Mouse (Mus musculus) effector memory CD4-positive, alpha-beta T cell, adult 5 months (primary cell): ENCODE results near the gene Slc22a6. TPM values are rescaled to one million over a fixed set of nuclear protein-coding genes. Genes with fewer than 3 reads are reported as not detected.

Experiments
- polyA plus RNA-seq: library from polyadenylated mRNA; unstranded; fragments of 100-300 nt; shearing (Covaris generic); gene quantifications from one replicate; pipeline ENCODE4 v1.2.1, GENCODE M21; 2017

The Slc22a6 gene
- polyA plus RNA-seq: not detected

GRCm38 (mm10) chr19:8617904-8618303, at the start of gene Slc22a6:
TSS of gene Slc22a6 (plus strand) at chr19:8618039.

GRCm38 (mm10) chr19:8590954-8591353, 26.9 kb upstream of the Slc22a6 start, which contains the start of gene Slc22a8:
TSS of gene Slc22a8 (plus strand) at chr19:8591254.

GRCm38 (mm10) chr19:8663360-8663839, 45.6 kb downstream of the Slc22a6 start, which contains the start of gene Chrm1:
TSS of gene Chrm1 (plus strand) at chr19:8663789.

Other genes with a start within 250 kb of the Slc22a6 start
- not detected for gene Slc22a30, start 212.9 kb upstream of the Slc22a6 start, polyA plus RNA-seq
- gene Slc22a8, start 26.8 kb upstream of the Slc22a6 start, polyA plus RNA-seq: not detected
- gene Chrm1, start 45.8 kb downstream of the Slc22a6 start, polyA plus RNA-seq: not detected
- gene Slc3a2, start 105.3 kb downstream of the Slc22a6 start, polyA plus RNA-seq: 546 TPM
- 91.5 TPM for gene Wdr74, start 117.8 kb downstream of the Slc22a6 start, polyA plus RNA-seq
- 3.0 TPM for gene 1700092M07Rik, start 122.7 kb downstream of the Slc22a6 start, polyA plus RNA-seq
- 246 TPM for gene Stx5a, start 123.4 kb downstream of the Slc22a6 start, polyA plus RNA-seq
- gene Nxf1, start 139.0 kb downstream of the Slc22a6 start, polyA plus RNA-seq: 362 TPM
- 32.4 TPM for gene Tmem223, start 153.0 kb downstream of the Slc22a6 start, polyA plus RNA-seq
- gene Tmem179b, start 156.4 kb downstream of the Slc22a6 start, polyA plus RNA-seq: 143 TPM
- 9.7 TPM for gene Taf6l, start 168.4 kb downstream of the Slc22a6 start, polyA plus RNA-seq
- gene Polr2g, start 180.5 kb downstream of the Slc22a6 start, polyA plus RNA-seq: 74.4 TPM
- gene Zbtb3, start 184.5 kb downstream of the Slc22a6 start, polyA plus RNA-seq: 1.4 TPM
- gene Ttc9c, start 201.3 kb downstream of the Slc22a6 start, polyA plus RNA-seq: 23.9 TPM
- 14.0 TPM for gene Hnrnpul2, start 202.0 kb downstream of the Slc22a6 start, polyA plus RNA-seq
- not detected for gene AC129217.1, start 211.7 kb downstream of the Slc22a6 start, polyA plus RNA-seq
- gene Bscl2, start 219.4 kb downstream of the Slc22a6 start, polyA plus RNA-seq: 70.9 TPM
- gene Gng3, start 221.2 kb downstream of the Slc22a6 start, polyA plus RNA-seq: not detected
- gene Lrrn4cl, start 232.7 kb downstream of the Slc22a6 start, polyA plus RNA-seq: not detected